Mouse (Mus musculus) ES-E14 (cell line): ENCODE data around the gene Uts2. TPM values are rescaled to one million over a fixed set of nuclear protein-coding genes. Genes with fewer than 3 reads are reported as not detected.
A peak's percentile ranks its signal among the peaks of the same experiment; 100 is the strongest.

Experiments
- DNase-seq: peaks from one replicate; pipeline ENCODE4 v3.0.0-alpha.2; 2013; ENCODE audit warnings: low read depth, low spot score
- H3K27ac ChIP-seq: 2 replicates; pipeline ENCODE4 v1.5.1; 2012; ENCODE audit warnings: low read depth, mild to moderate bottlenecking, low read length, moderate library complexity, mixed read lengths; ENCODE audit not compliant: poor library complexity, insufficient read depth, severe bottlenecking
- H3K36me3 ChIP-seq: 2 replicates; pipeline ENCODE4 v1.6.1; 2012; ENCODE audit warnings: mild to moderate bottlenecking, low read length, moderate library complexity, mixed read lengths; ENCODE audit not compliant: control insufficient read depth, poor library complexity, insufficient read depth, severe bottlenecking
- H3K4me1 ChIP-seq, 2 experiments: fragments of 150-350 bp in 1 of 2; sonication (generic) in 1 of 2; 2 replicates each; pipeline ENCODE4 v1.6.1; 2012; ENCODE audit warnings: low read length in 2 of 2, mild to moderate bottlenecking in 1 of 2, mixed read lengths in 1 of 2; ENCODE audit not compliant: control insufficient read depth in 2 of 2, insufficient read depth in 2 of 2, poor library complexity in 1 of 2
- H3K4me3 ChIP-seq, 2 experiments: fragments of 150-350 bp in 1 of 2; sonication (generic) in 1 of 2; 2 replicates each; pipeline ENCODE4 v1.5.1; 2012; ENCODE audit warnings: low read length in 2 of 2, low read depth in 1 of 2, mild to moderate bottlenecking in 1 of 2, mixed read lengths in 1 of 2; ENCODE audit not compliant: insufficient read depth in 1 of 2, poor library complexity in 1 of 2, severe bottlenecking in 1 of 2
- H3K9ac ChIP-seq: 2 replicates; pipeline ENCODE4 v1.6.1; 2012; ENCODE audit warnings: low read depth, mild to moderate bottlenecking, low read length, mixed read lengths; ENCODE audit not compliant: poor library complexity, insufficient read depth, severe bottlenecking
- H3K9me3 ChIP-seq: fragments of 150-350 bp; sonication (generic); 2 replicates; pipeline ENCODE4 v1.6.1; 2012; ENCODE audit warnings: low read depth, mild to moderate bottlenecking, low read length; ENCODE audit not compliant: control insufficient read depth, insufficient read depth
- CHD2 ChIP-seq: IDR thresholded peaks from 2 replicates; pipeline ENCODE4 v1.6.1; 2014; ENCODE audit warnings: mild to moderate bottlenecking, low read depth, low read length, inconsistent platforms
- HCFC1 ChIP-seq: IDR thresholded peaks from 2 replicates; pipeline ENCODE4 v1.6.1; 2012; ENCODE audit warnings: low read length, inconsistent platforms, borderline replicate concordance; ENCODE audit not compliant: insufficient read depth
- MAFK ChIP-seq: IDR thresholded peaks from 2 replicates; pipeline ENCODE4 v1.6.1; 2014; ENCODE audit warnings: mild to moderate bottlenecking, low read depth, low read length, inconsistent platforms; ENCODE audit not compliant: insufficient read depth
- ZC3H11A ChIP-seq: IDR thresholded peaks from 2 replicates; pipeline ENCODE4 v1.6.1; 2012; ENCODE audit warnings: low read depth, mild to moderate bottlenecking, inconsistent platforms, low read length, borderline replicate concordance
- ZNF384 ChIP-seq: IDR thresholded peaks from 2 replicates; pipeline ENCODE4 v1.6.1; 2012; ENCODE audit warnings: low read depth, low read length, inconsistent platforms
- in situ Hi-C, 2 experiments: fragments of 600-800 bp; cut with MboI; formaldehyde crosslinking; loops; one replicate each; pipeline ENCODE4 v1.15.1; 2025; ENCODE audit warnings: low sequenced_read_pairs in 2 of 2, inconsistent platforms in 1 of 2; ENCODE audit not compliant: unreplicated experiment in 2 of 2
- total RNA-seq: library from RNA; depleted of rRNA; stranded (reverse); fragments of 300-350 nt; gene quantifications from 2 replicates; pipeline ENCODE4 v1.2.3, GENCODE M21; 2012

Uts2 gene
- total RNA-seq, 1 experiment, result not detected

GRCm38 (mm10) chr4:150966556-150966955 lies 30.3 kb upstream of the Uts2 start:
- no peak for TF ChIP-seq CHD2
- peak; percentile 30; the same call in 1 of the 2 replicates for TF ChIP-seq ZC3H11A
- Histone ChIP-seq H3K36me3 (no peaks in the 10 kb centered on the region), H3K4me3 (no peak overlapping the region), H3K9me3 (no peaks in the 10 kb centered on the region), H3K27ac (no peak overlapping the region), H3K9ac (no peak overlapping the region), H3K4me1 (peaks cover 0 to 4% of the 10 kb centered on the region in 2 experiments; a peak in 2 of 4 replicates)
- peak; percentile 72 for DNase-seq
- in situ Hi-C loops, result loop anchor here in 1 of 2 experiments (10.0 kb wide), 1 partner anchor 178 kb away; no protein-coding TSS in a partner anchor

- no peak for DNase-seq
- in situ Hi-C loops, result loop anchor here in 1 of 2 experiments (10.0 kb wide), 1 partner anchor 176 kb away; no protein-coding TSS in a partner anchor
- no peak for TF ChIP-seq MAFK
- no peak for TF ChIP-seq HCFC1
- no peak for TF ChIP-seq CHD2
- TF ChIP-seq ZC3H11A, result no peak
- no peak for TF ChIP-seq ZNF384
Observed at GRCm38 (mm10) chr4:150968956-150969355, 27.9 kb upstream of the Uts2 start.

GRCm38 (mm10) chr4:150973264-150973663 lies 23.6 kb upstream of the Uts2 start:
- in situ Hi-C loops, result no loop called here
- no peak for DNase-seq
- Histone ChIP-seq H3K9me3 (no peaks in the 10 kb centered on the region), H3K4me1 (peaks cover 0 to 2% of the 10 kb centered on the region in 2 experiments; a peak in 1 of 4 replicates), H3K36me3 (no peaks in the 10 kb centered on the region), H3K4me3 (no peak overlapping the region), H3K27ac (no peak overlapping the region), H3K9ac (no peak overlapping the region)
- TF ChIP-seq HCFC1 (no peak), CHD2 (no peak), ZC3H11A (no peak), MAFK (no peak), ZNF384 (no peak)

More at GRCm38 (mm10) chr4:150968956-150969355, 27.9 kb upstream of the Uts2 start:
- no peak overlapping the region for H3K27ac ChIP-seq
- peaks cover 0 to 3% of the 10 kb centered on the region in 2 experiments; a peak in 2 of 4 replicates for H3K4me1 ChIP-seq
- H3K36me3 ChIP-seq, result no peaks in the 10 kb centered on the region
- H3K4me3 ChIP-seq, result no peak overlapping the region
- no peaks in the 10 kb centered on the region for H3K9me3 ChIP-seq
- H3K9ac ChIP-seq, result no peak overlapping the region

GRCm38 (mm10) chr4:150975145-150975544 lies 21.8 kb upstream of the Uts2 start:
- TF ChIP-seq HCFC1 (no peak), CHD2 (no peak)
- no peaks in the 10 kb centered on the region for H3K36me3 ChIP-seq
- DNase-seq, result no peak
- no peaks in the 10 kb centered on the region for H3K9me3 ChIP-seq
- H3K4me3 ChIP-seq, result no peak overlapping the region
- H3K9ac ChIP-seq, result no peak overlapping the region
- H3K4me1 ChIP-seq, result peaks cover 0 to 2% of the 10 kb centered on the region in 2 experiments; a peak in 1 of 4 replicates
- in situ Hi-C loops, result no loop called here
- no peak overlapping the region for H3K27ac ChIP-seq

GRCm38 (mm10) chr4:150978156-150978910 lies 18.6 kb upstream of the Uts2 start:
- Histone ChIP-seq H3K9ac (no peak overlapping the region), H3K4me1 (peaks cover 0 to 4% of the 10 kb centered on the region in 2 experiments; a peak in 1 of 4 replicates), H3K27ac (no peak overlapping the region), H3K4me3 (no peak overlapping the region), H3K9me3 (no peaks in the 10 kb centered on the region), H3K36me3 (no peaks in the 10 kb centered on the region)
- in situ Hi-C loops, result no loop called here
- no peak for TF ChIP-seq MAFK
- no peak for TF ChIP-seq CHD2
- TF ChIP-seq ZNF384, result no peak
- TF ChIP-seq ZC3H11A, result no peak
- TF ChIP-seq HCFC1, result 0 out of 2 replicates have a peak, but pooled peaks have one; percentile 12
- no peak for DNase-seq
